14 mouse cellular contexts compared by ENCODE assay signal in the genomic region with DNA sequence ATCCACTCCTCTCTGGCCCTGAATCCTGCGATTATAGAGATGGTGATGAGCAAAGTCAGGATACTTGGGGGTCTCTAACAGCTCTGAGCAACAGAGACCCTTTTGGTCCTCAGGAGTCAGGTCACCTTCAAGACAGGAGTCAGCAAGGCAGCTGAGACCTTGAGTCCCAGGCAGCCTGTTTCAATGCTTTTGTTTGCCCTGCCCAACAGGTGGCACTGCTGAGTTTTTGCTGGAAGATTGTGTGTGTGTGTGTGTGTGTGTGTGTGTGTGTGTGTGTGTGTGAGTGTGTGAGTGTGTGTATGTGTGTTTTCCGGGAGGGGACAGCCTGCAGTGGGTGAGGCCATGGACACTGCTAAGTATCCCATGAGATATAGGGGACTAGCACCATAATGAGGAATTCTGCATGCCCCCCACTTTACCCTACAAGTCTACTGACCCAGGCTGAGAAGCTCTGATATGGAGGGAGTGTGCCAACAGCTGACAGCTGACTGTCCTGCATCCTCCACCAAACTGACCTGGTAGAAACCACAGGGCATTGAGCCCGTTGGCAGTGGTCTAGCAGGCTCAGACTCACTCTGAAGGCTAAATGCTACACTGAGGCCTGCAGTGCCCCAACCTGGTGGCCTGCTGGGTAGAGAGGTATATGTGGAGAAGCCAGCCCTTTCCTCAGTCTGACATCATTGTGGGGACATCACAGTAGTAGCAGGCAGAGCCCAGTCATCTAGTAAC. TPM values are rescaled to one million over a fixed set of nuclear protein-coding genes. Genes with fewer than 3 reads are reported as not detected.
DNase-seq lines count a peak whose midpoint lies in the region; ATAC-seq and TF ChIP-seq lines count a peak whose summit lies in the region.
"Had no signal": no experiment of that assay in that cellular context is flagged by ENCODE, and none has a peak within 500 bp of the region (broad histone marks: within the 10 kb centered on the region; RNA-seq: fewer than 3 reads in every experiment).

No protein-coding gene starts in this region.

- H3K9me3 ChIP-seq in liver, embryonic 14.5 days (ENCODE audit: control insufficient read depth, low read length): no peaks in the 10 kb centered on the region
- H3K9me3 ChIP-seq: G1E; hindbrain, embryonic 15.5 days; stomach, embryonic 15.5 days had no signal

- no peak for DNase-seq in cerebellum, adult 2 months
- DNase-seq in cerebellum, adult 9-10 months: no peak
- DNase-seq in layer of hippocampus, adult 2 months (ENCODE audit: low spot score in 2 of 2): no peak
- no peak for DNase-seq in layer of hippocampus, adult 18-20 months (ENCODE audit: low spot score in 2 of 2)
- DNase-seq in ES-CJ7 (ENCODE audit: low read depth, low spot score): peak; percentile 41
- no peak for DNase-seq in liver, embryonic 14.5 days (ENCODE audit: low read depth in 3 of 3, low spot score in 3 of 3)
- DNase-seq in layer of hippocampus, adult 8-10 months (ENCODE audit: low spot score in 2 of 2): no peak
- DNase-seq in urinary bladder, postnatal 4 days (ENCODE audit: low spot score in 2 of 2): no peak
- DNase-seq: gastrocnemius, postnatal 25 days; layer of hippocampus, adult 9-11 months had no signal

- no peak overlapping the region for H3K4me2 ChIP-seq in liver, embryonic 14.5 days (ENCODE audit: low read depth)
- H3K4me2 ChIP-seq: hindbrain, embryonic 15.5 days; stomach, embryonic 15.5 days had no signal

- TF ChIP-seq EP300 in liver, embryonic 14.5 days (IDR thresholded peaks at IDR 0.05; ENCODE audit: low read depth): no peak

- peak; percentile 42; the same call in 1 of the 2 replicates for TF ChIP-seq CTCF in cerebellum, adult 2 months (IDR thresholded peaks at IDR 0.05; ENCODE audit: borderline replicate concordance, insufficient read depth, low read depth, low read length)
- TF ChIP-seq CTCF in layer of hippocampus, adult 2 months (conservative IDR thresholded peaks at IDR 0.05): peak; percentile 51
- peak; percentile 68 for TF ChIP-seq CTCF in liver, embryonic 14.5 days (IDR thresholded peaks at IDR 0.05; ENCODE audit: low read depth)

- ATAC-seq in liver, embryonic 14.5 days (ENCODE audit: insufficient read depth): no peak

- WGBS in cerebellum, adult 2 months: 67% methylated on average over 3 of the region's 3 CpGs
- 36% methylated on average over 3 of the region's 3 CpGs for WGBS in liver, embryonic 14.5 days (ENCODE audit: insufficient replicate concordance)

- no peaks in the 10 kb centered on the region for H3K27me3 ChIP-seq in cerebellum, adult 2 months (ENCODE audit: control insufficient read depth, insufficient read depth, low read length)
- no peaks in the 10 kb centered on the region for H3K27me3 ChIP-seq in liver, embryonic 14.5 days (ENCODE audit: control insufficient read depth, insufficient read depth, low read length)
- H3K27me3 ChIP-seq: hindbrain, embryonic 15.5 days; stomach, embryonic 15.5 days had no signal

- H3K9ac ChIP-seq in liver, embryonic 14.5 days (replicated peaks): no peak overlapping the region
- H3K9ac ChIP-seq: hindbrain, embryonic 15.5 days; stomach, embryonic 15.5 days had no signal

- H3K27ac ChIP-seq in cerebellum, adult 2 months (ENCODE audit: insufficient read depth, low read length): no peak overlapping the region
- no peak overlapping the region for H3K27ac ChIP-seq in layer of hippocampus, adult 2 months
- H3K27ac ChIP-seq in liver, embryonic 14.5 days: no peak overlapping the region
- H3K27ac ChIP-seq: hindbrain, embryonic 15.5 days; stomach, embryonic 15.5 days had no signal

- peaks cover 44% of the 10 kb centered on the region for H3K4me1 ChIP-seq in cerebellum, adult 2 months (ENCODE audit: control insufficient read depth, insufficient read depth, low read length)
- no peaks in the 10 kb centered on the region for H3K4me1 ChIP-seq in liver, embryonic 14.5 days (replicated peaks; ENCODE audit: control insufficient read depth in 2 of 2, insufficient read depth in 2 of 2, low read length in 1 of 2)

- no peak for TF ChIP-seq POLR2A in cerebellum, adult 2 months (IDR thresholded peaks at IDR 0.05; ENCODE audit: borderline replicate concordance, insufficient read depth, low read length)

- no peak overlapping the region for H3K4me3 ChIP-seq in cerebellum, adult 2 months (replicated peaks; ENCODE audit: insufficient read depth, low read depth, low read length)
- H3K4me3 ChIP-seq in layer of hippocampus, adult 2 months: no peak overlapping the region
- no peak overlapping the region for H3K4me3 ChIP-seq in liver, embryonic 14.5 days (ENCODE audit: insufficient read depth in 1 of 2, low read depth in 2 of 2, low read length in 2 of 2)
- H3K4me3 ChIP-seq: hindbrain, embryonic 15.5 days; stomach, embryonic 15.5 days had no signal

- no peaks in the 10 kb centered on the region for H3K36me3 ChIP-seq in liver, embryonic 14.5 days (replicated peaks; ENCODE audit: control insufficient read depth, insufficient read depth, low read depth)
- H3K36me3 ChIP-seq: G1E; hindbrain, embryonic 15.5 days; stomach, embryonic 15.5 days had no signal

RNA-seq across cellular contexts. Expression of a gene that starts 24.0 kb away (rescaled TPM):
- polyA plus RNA-seq in cerebellum, adult 2 months (2012; rRNA removed): 0.17 and 0.25 TPM in 2 replicates
- under 1 TPM; 0.66 to 0.84 TPM for total RNA-seq in layer of hippocampus, adult 2 months (2021)
- total RNA-seq in layer of hippocampus, adult 18-20 months (2021): under 1 TPM; 0.54 to 0.86 TPM
- not detected in 2 replicates for polyA plus RNA-seq in liver, embryonic 14.5 days (2012; rRNA removed)
- not detected in 2 replicates for polyA plus RNA-seq in liver, embryonic 14.5 days (2014; fragmentation: Nextera tagmentation; extraction: Ambion mirVana)
- total RNA-seq in layer of hippocampus, adult 8-10 months (2022): under 1 TPM; 0.55 to 0.87 (median 0.66) TPM
- total RNA-seq: monocyte, adult 5-6 weeks had no signal
- polyA plus RNA-seq: G1E had no signal

RNA-seq across cellular contexts. Expression of a gene that starts 42.1 kb away (rescaled TPM):
- polyA plus RNA-seq in cerebellum, adult 2 months (2012; rRNA removed): 30.3 and 32.7 TPM in 2 replicates
- total RNA-seq in layer of hippocampus, adult 2 months (2021): 10 to 100 TPM; 24.4 to 31.3 TPM
- total RNA-seq in layer of hippocampus, adult 18-20 months (2021): 10 to 100 TPM; 21.1 to 23.4 TPM
- polyA plus RNA-seq in liver, embryonic 14.5 days (2012; rRNA removed): 5.8 and 6.8 TPM in 2 replicates
- polyA plus RNA-seq in liver, embryonic 14.5 days (2014; fragmentation: Nextera tagmentation; extraction: Ambion mirVana): 3.1 and 3.5 TPM in 2 replicates
- total RNA-seq in layer of hippocampus, adult 8-10 months (2022): 10 to 100 TPM; 22.8 to 30.2 (median 26.2) TPM

RNA-seq across cellular contexts. Expression of a gene that starts 45.0 kb away (rescaled TPM):
- polyA plus RNA-seq in cerebellum, adult 2 months (2012; rRNA removed): 28.7 and 31.6 TPM in 2 replicates
- total RNA-seq in layer of hippocampus, adult 2 months (2021): 10 to 100 TPM; 13.4 to 15.7 TPM
- total RNA-seq in layer of hippocampus, adult 18-20 months (2021): 10 to 100 TPM; 12.3 to 13.3 TPM
- 0.03 and 0.09 TPM in 2 replicates for polyA plus RNA-seq in liver, embryonic 14.5 days (2012; rRNA removed)
- polyA plus RNA-seq in liver, embryonic 14.5 days (2014; fragmentation: Nextera tagmentation; extraction: Ambion mirVana): 0.05 and 0.08 TPM in 2 replicates
- 10 to 100 TPM; 12.2 to 18.1 (median 13.7) TPM for total RNA-seq in layer of hippocampus, adult 8-10 months (2022)
- total RNA-seq: monocyte, adult 5-6 weeks had no signal
- polyA plus RNA-seq: G1E had no signal
